Comparison of ENCODE assay signal across 8 mouse cellular contexts in genomic region chr14:111681773-111682172, GRCm38 (mm10). TPM values are rescaled to one million over a fixed set of nuclear protein-coding genes. Genes with fewer than 3 reads are reported as not detected.
DNase-seq lines count a peak whose midpoint lies in the region; ATAC-seq lines count a peak whose summit lies in the region.

No protein-coding gene starts in this region.

- peak overlapping the region; percentile 81 for H3K4me2 ChIP-seq in kidney, embryonic 16.5 days (replicated peaks; ENCODE audit: low read depth, low read length)
- H3K4me2 ChIP-seq in hindbrain, embryonic 14.5 days (replicated peaks) = peak overlapping the region; percentile 81
- peak overlapping the region; percentile 84 for H3K4me2 ChIP-seq in midbrain, embryonic 15.5 days

- H3K36me3 ChIP-seq in kidney, embryonic 16.5 days (ENCODE audit: insufficient read depth, low read length) = no peaks in the 10 kb centered on the region
- peaks cover 17% of the 10 kb centered on the region; the same call in 1 of the 2 replicates for H3K36me3 ChIP-seq in hindbrain, embryonic 14.5 days (replicated peaks; ENCODE audit: control insufficient read depth, insufficient read depth)
- no peaks in the 10 kb centered on the region for H3K36me3 ChIP-seq in midbrain, embryonic 15.5 days (replicated peaks)

- no peak for DNase-seq in kidney, postnatal 25 days
- DNase-seq in embryo, embryonic 11 days = peak; percentile 31
- peak; percentile 52 for DNase-seq in hindbrain, embryonic 14.5 days (ENCODE audit: low spot score)
- DNase-seq in gastrocnemius, adult 18-20 months (ENCODE audit: low spot score) = no peak
- DNase-seq in adrenal gland, postnatal 25 days = no peak
- DNase-seq in gastrocnemius, postnatal 25 days = no peak

- peaks cover 52% of the 10 kb centered on the region for H3K27me3 ChIP-seq in kidney, embryonic 16.5 days (ENCODE audit: insufficient read depth, low read length)
- 0 out of 2 replicates have a peak, but pooled peaks cover 5% of the 10 kb centered on the region for H3K27me3 ChIP-seq in hindbrain, embryonic 14.5 days (ENCODE audit: control insufficient read depth, insufficient read depth, low read length)
- no peaks in the 10 kb centered on the region for H3K27me3 ChIP-seq in midbrain, embryonic 15.5 days (replicated peaks)

- H3K27ac ChIP-seq in kidney, embryonic 16.5 days (ENCODE audit: low read length) = no peak overlapping the region
- no peak overlapping the region for H3K27ac ChIP-seq in hindbrain, embryonic 14.5 days
- no peak overlapping the region for H3K27ac ChIP-seq in midbrain, embryonic 15.5 days

- under 1% methylated on average over 13 of the region's 13 CpGs for WGBS in kidney, embryonic 16.5 days
- 13% methylated on average over 13 of the region's 13 CpGs for WGBS in hindbrain, embryonic 14.5 days
- 14% methylated on average over 13 of the region's 13 CpGs for WGBS in midbrain, embryonic 15.5 days

- peak overlapping the region; percentile 40; the same call in 1 of the 2 replicates for H3K9ac ChIP-seq in kidney, embryonic 16.5 days (replicated peaks; ENCODE audit: low read length)
- H3K9ac ChIP-seq in hindbrain, embryonic 14.5 days = peak overlapping the region; percentile 56
- H3K9ac ChIP-seq in midbrain, embryonic 15.5 days = peak overlapping the region; percentile 55

- no peak for ATAC-seq in kidney, embryonic 16.5 days (ENCODE audit: low FRiP score, low TSS enrichment)
- ATAC-seq in hindbrain, embryonic 14.5 days (ENCODE audit: low FRiP score) = no peak
- ATAC-seq in midbrain, embryonic 15.5 days (replicated peaks) = no peak

- peak overlapping the region; percentile 48 for H3K4me3 ChIP-seq in kidney, embryonic 16.5 days (ENCODE audit: low read length)
- H3K4me3 ChIP-seq in hindbrain, embryonic 14.5 days (replicated peaks; ENCODE audit: low read length) = peak overlapping the region; percentile 38
- peak overlapping the region; percentile 48 for H3K4me3 ChIP-seq in midbrain, embryonic 15.5 days

- no peaks in the 10 kb centered on the region for H3K9me3 ChIP-seq in kidney, embryonic 16.5 days (ENCODE audit: low read length)
- H3K9me3 ChIP-seq in hindbrain, embryonic 14.5 days (ENCODE audit: control insufficient read depth, low read length) = no peaks in the 10 kb centered on the region
- H3K9me3 ChIP-seq in midbrain, embryonic 15.5 days = no peaks in the 10 kb centered on the region

- H3K4me1 ChIP-seq in kidney, embryonic 16.5 days (ENCODE audit: insufficient read depth, low read length) = peaks cover 9% of the 10 kb centered on the region
- H3K4me1 ChIP-seq in hindbrain, embryonic 14.5 days (replicated peaks; ENCODE audit: control insufficient read depth, insufficient read depth, low read length) = peaks cover 27% of the 10 kb centered on the region
- H3K4me1 ChIP-seq in midbrain, embryonic 15.5 days = peaks cover 26% of the 10 kb centered on the region

RNA-seq across cellular contexts. Expression of gene Slitrk5, which starts 6.9 kb away (rescaled TPM):
- 0.62 and 0.99 TPM in 2 replicates for polyA plus RNA-seq in kidney, embryonic 16.5 days (2015; fragmentation: Nextera tagmentation; extraction: Ambion mirVana)
- polyA plus RNA-seq in hindbrain, embryonic 14.5 days (2014; fragmentation: Nextera tagmentation; extraction: Ambion mirVana) = 32.5 and 41.0 TPM in 2 replicates
- 31.8 and 35.1 TPM in 2 replicates for polyA plus RNA-seq in midbrain, embryonic 15.5 days (2015; fragmentation: Nextera tagmentation; extraction: Ambion mirVana)
- under 1 TPM; 0.09 to 0.19 TPM for total RNA-seq in gastrocnemius, adult 18-20 months (2021)
- total RNA-seq in adrenal gland, postnatal 25 days (2021) = 0.36 TPM in 1 of 2 replicates, not detected in the other
- total RNA-seq in gastrocnemius, postnatal 25 days (2021) = under 1 TPM; 0.18 to 0.19 TPM

Comparison
In these comparisons a context has a peak if more than half of its experiments do, and no peak if none do; other contexts are left out.
1. DNase-seq: peak in embryo, embryonic 11 days (single experiment) and hindbrain, embryonic 14.5 days (single experiment); none in kidney, postnatal 25 days (0 of 2), gastrocnemius, adult 18-20 months (single experiment), adrenal gland, postnatal 25 days (single experiment) and gastrocnemius, postnatal 25 days (single experiment).
2. Peak in every context shown above with its lines, with median percentiles within 50 percentile points of each other: H3K4me2 ChIP-seq, H3K4me3 ChIP-seq and H3K9ac ChIP-seq.